Mouse (Mus musculus): Measurements from ENCODE around the gene Nipsnap1. TPM values are rescaled to one million over a fixed set of nuclear protein-coding genes. Genes with fewer than 3 reads are reported as not detected.

The Nipsnap1 gene
- total and polyA plus RNA-seq, 3 experiments = 53.5 to 97.9 (median 79.3) TPM

- Histone ChIP-seq H3K79me2 (replicated peaks; ENCODE audit: control insufficient read depth, extremely low read depth, insufficient read depth, poor library complexity, severe bottlenecking) (peaks cover 21% of the 10 kb centered on the region), H3K27ac (ENCODE audit: insufficient read depth, low read depth) (no peak overlapping the region), H3K4me3 (replicated peaks in 1 of 3; ENCODE audit: low read depth in 2 of 3, low read length in 2 of 3, poor library complexity in 1 of 3) (no peak overlapping the region), H3K36me3 (replicated peaks in 1 of 2; ENCODE audit: control insufficient read depth in 1 of 2, insufficient read depth in 1 of 2, low read length in 1 of 2) (peaks cover 0 to 10% of the 10 kb centered on the region in 2 experiments), H3K4me1 (ENCODE audit: control insufficient read depth in 1 of 2, insufficient read depth in 2 of 2) (peaks cover 2 to 25% of the 10 kb centered on the region in 2 experiments; a peak in 2 of 4 replicates), H3K9me3 (replicated peaks; ENCODE audit: low read length) (peaks cover 9% of the 10 kb centered on the region), H3K9ac (ENCODE audit: insufficient read depth, low read depth) (no peak overlapping the region), H3K27me3 (replicated peaks) (no peaks in the 10 kb centered on the region), H3K4me2 (ENCODE audit: insufficient read depth, low read depth, poor library complexity, severe bottlenecking) (0 out of 2 replicates have a peak overlapping the region, but pooled peaks have one; percentile 50)
- TF ChIP-seq MXI1 (IDR thresholded peaks at IDR 0.05; ENCODE audit: low read depth, low read length) (no peak), SIN3A (IDR thresholded peaks at IDR 0.05; ENCODE audit: low read length) (no peak)
- dilution Hi-C loops (cut with MboI; ENCODE audit: extremely low pct_ligation_motif_present, extremely low pct_unique_long_range_greater_than_20kb, low sequenced_read_pairs) = no loop called here
- in situ Hi-C loops (cut with MboI; ENCODE audit: low pct_ligation_motif_present, low pct_unique_long_range_greater_than_20kb, low sequenced_read_pairs) = no loop called here
- DNase-seq (ENCODE audit: extremely low read depth) = no peak
Measured at GRCm38 (mm10) chr11:4850404-4850803, 23.3 kb upstream of the Nipsnap1 start.

DNA sequence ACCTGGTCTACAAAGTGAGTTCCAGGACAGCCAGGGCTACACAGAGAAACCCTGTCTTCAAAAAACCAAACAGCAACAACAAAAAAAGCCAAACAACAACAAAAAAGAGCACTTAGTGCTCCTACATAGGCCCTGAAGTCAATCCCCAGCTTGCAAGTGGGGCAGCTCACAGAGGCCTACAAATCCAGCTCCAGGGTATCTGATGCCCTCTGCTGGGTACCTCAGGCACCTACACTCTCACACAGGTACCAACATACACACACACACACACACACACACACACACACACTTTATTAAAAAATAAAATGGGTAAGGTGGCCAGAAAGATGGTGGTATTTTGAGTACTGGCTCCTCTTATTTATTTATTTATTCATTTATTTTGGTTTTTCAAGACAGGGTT is 20.7 kb upstream of the Nipsnap1 start:
- dilution Hi-C loops (cut with MboI; ENCODE audit: extremely low pct_ligation_motif_present, extremely low pct_unique_long_range_greater_than_20kb, low sequenced_read_pairs) (no loop called here), in situ Hi-C loops (cut with MboI; ENCODE audit: low pct_ligation_motif_present, low pct_unique_long_range_greater_than_20kb, low sequenced_read_pairs) (no loop called here)
- no peak for DNase-seq (ENCODE audit: extremely low read depth)
- TF ChIP-seq POLR2A (IDR thresholded peaks at IDR 0.05; ENCODE audit: low read depth, low read length) (no peak), POLR2AphosphoS2 (IDR thresholded peaks at IDR 0.05; ENCODE audit: low read depth, low read length) (no peak), CTCF (conservative IDR thresholded peaks at IDR 0.05 in 1 of 2, IDR thresholded peaks at IDR 0.05 in 1 of 2; ENCODE audit: low read depth in 2 of 2, low read length in 2 of 2) (peak in 1 of 2 experiments; percentile 15; a peak in 1 of 4 replicates)
- H3K4me2 ChIP-seq (ENCODE audit: insufficient read depth, low read depth, poor library complexity, severe bottlenecking) = no peak overlapping the region
- H3K27me3 ChIP-seq (replicated peaks) = no peaks in the 10 kb centered on the region
- H3K36me3 ChIP-seq (replicated peaks in 1 of 2; ENCODE audit: control insufficient read depth in 1 of 2, insufficient read depth in 1 of 2, low read length in 1 of 2) = no peaks in the 10 kb centered on the region
- peaks cover 8% of the 10 kb centered on the region for H3K79me2 ChIP-seq (replicated peaks; ENCODE audit: control insufficient read depth, extremely low read depth, insufficient read depth, poor library complexity, severe bottlenecking)
- no peak overlapping the region for H3K27ac ChIP-seq (ENCODE audit: insufficient read depth, low read depth)
- no peak overlapping the region for H3K9ac ChIP-seq (ENCODE audit: insufficient read depth, low read depth)
- H3K4me1 ChIP-seq (ENCODE audit: control insufficient read depth in 1 of 2, insufficient read depth in 2 of 2) = peaks cover 0 to 5% of the 10 kb centered on the region in 2 experiments; a peak in 1 of 4 replicates
- H3K9me3 ChIP-seq (replicated peaks; ENCODE audit: low read length) = peaks cover 9% of the 10 kb centered on the region
- no peak overlapping the region for H3K4me3 ChIP-seq (replicated peaks in 1 of 3; ENCODE audit: low read depth in 2 of 3, low read length in 2 of 3, poor library complexity in 1 of 3)

DNA sequence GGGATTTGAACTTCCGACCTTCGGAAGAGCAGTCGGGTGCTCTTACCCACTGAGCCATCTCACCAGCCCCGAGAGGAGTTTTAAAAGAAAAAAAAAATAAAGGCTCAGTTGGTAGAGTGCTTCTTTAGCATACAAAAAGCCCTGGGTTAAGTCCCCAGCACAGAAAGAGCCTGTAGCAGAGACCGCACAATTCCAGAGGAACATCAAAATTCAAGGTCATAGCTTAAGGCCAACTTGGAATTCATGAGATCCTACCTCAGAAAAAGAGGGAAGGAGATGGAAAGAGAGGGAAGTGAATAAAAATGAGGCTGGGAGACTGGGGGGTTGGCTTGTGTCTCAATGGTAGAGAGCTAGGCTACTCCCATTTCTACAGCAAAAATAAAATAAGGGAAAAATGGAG is 19.6 kb upstream of the Nipsnap1 start:
- H3K79me2 ChIP-seq (replicated peaks; ENCODE audit: control insufficient read depth, extremely low read depth, insufficient read depth, poor library complexity, severe bottlenecking) = no peaks in the 10 kb centered on the region
- H3K4me3 ChIP-seq (replicated peaks in 1 of 3; ENCODE audit: low read depth in 2 of 3, low read length in 2 of 3, poor library complexity in 1 of 3) = no peak overlapping the region
- no peak for DNase-seq (ENCODE audit: extremely low read depth)
- in situ Hi-C loops (cut with MboI; ENCODE audit: low pct_ligation_motif_present, low pct_unique_long_range_greater_than_20kb, low sequenced_read_pairs) = no loop called here
- no peak overlapping the region for H3K9ac ChIP-seq (ENCODE audit: insufficient read depth, low read depth)
- dilution Hi-C loops (cut with MboI; ENCODE audit: extremely low pct_ligation_motif_present, extremely low pct_unique_long_range_greater_than_20kb, low sequenced_read_pairs) = no loop called here
- peaks cover 9% of the 10 kb centered on the region for H3K9me3 ChIP-seq (replicated peaks; ENCODE audit: low read length)
- no peak for TF ChIP-seq MAZ (IDR thresholded peaks at IDR 0.05; ENCODE audit: low read depth, low read length)
- no peak for TF ChIP-seq KAT2A (IDR thresholded peaks at IDR 0.05; ENCODE audit: insufficient replicate concordance, low read length)
- TF ChIP-seq CHD1 (IDR thresholded peaks at IDR 0.05; ENCODE audit: low read depth, low read length) = no peak
- no peak for TF ChIP-seq E2F4 (IDR thresholded peaks at IDR 0.05; ENCODE audit: insufficient replicate concordance, low read depth, low read length)
- no peak for TF ChIP-seq ZNF384 (IDR thresholded peaks at IDR 0.05; ENCODE audit: low read depth, low read length)
- TF ChIP-seq NELFE (IDR thresholded peaks at IDR 0.05; ENCODE audit: low read depth, low read length) = no peak
- TF ChIP-seq IRF4 (IDR thresholded peaks at IDR 0.05; ENCODE audit: low read depth, low read length) = no peak
- no peak for TF ChIP-seq ZC3H11A (IDR thresholded peaks at IDR 0.05; ENCODE audit: low read depth, low read length)
- no peak for TF ChIP-seq GABPA (IDR thresholded peaks at IDR 0.05; ENCODE audit: insufficient replicate concordance, low read depth, low read length)
- peaks cover 0 to 5% of the 10 kb centered on the region in 2 experiments; a peak in 1 of 4 replicates for H3K4me1 ChIP-seq (ENCODE audit: control insufficient read depth in 1 of 2, insufficient read depth in 2 of 2)
- no peak overlapping the region for H3K27ac ChIP-seq (ENCODE audit: insufficient read depth, low read depth)
- no peak overlapping the region for H3K4me2 ChIP-seq (ENCODE audit: insufficient read depth, low read depth, poor library complexity, severe bottlenecking)
- H3K27me3 ChIP-seq (replicated peaks) = no peaks in the 10 kb centered on the region
- H3K36me3 ChIP-seq (replicated peaks in 1 of 2; ENCODE audit: control insufficient read depth in 1 of 2, insufficient read depth in 1 of 2, low read length in 1 of 2) = no peaks in the 10 kb centered on the region

Measured in CH12.LX (cell line).